Mouse (Mus musculus) G1E (cell line): ENCODE data around the gene Tmem171.

ENCODE experiments used
- CTCF ChIP-seq: IDR thresholded peaks from 2 replicates; pipeline ENCODE4 v1.5.1; 2012; ENCODE audit warnings: low read depth, low read length, inconsistent platforms, mixed read lengths
- GATA1 ChIP-seq: IDR thresholded peaks from 2 replicates; pipeline ENCODE4 v1.6.1; 2012; ENCODE audit warnings: borderline replicate concordance, low read length, inconsistent platforms, mixed read lengths
- POLR2AphosphoS5 ChIP-seq: IDR thresholded peaks from 2 replicates; pipeline ENCODE4 v1.6.1; 2012; ENCODE audit warnings: low read depth, low read length, inconsistent platforms; ENCODE audit not compliant: insufficient replicate concordance
- TAL1 ChIP-seq: conservative IDR thresholded peaks from 2 replicates; pipeline ENCODE4 v1.6.1; 2012; ENCODE audit warnings: low read depth, low read length, inconsistent platforms, mixed read lengths

GRCm38 (mm10) chr13:98694773-98695314, at the start of gene Tmem171:
- no peak for TF ChIP-seq GATA1
- TF ChIP-seq CTCF = no peak
- no peak for TF ChIP-seq TAL1
- TF ChIP-seq POLR2AphosphoS5 = no peak
